Mouse (Mus musculus) c-Kit-negative CD71-positive TER-119-positive erythroid progenitor cells, embryonic 14.5 days (primary cell): Measurements from ENCODE around the gene Serpina1b.
"Not testable (repeated sequence)": the region's sequence is repeated elsewhere in the genome, so short reads cannot be mapped to it uniquely, and the experiment has no call there.

Experiments used
- DNase-seq: peaks from one replicate; pipeline ENCODE4 v3.0.0-alpha.2; 2013; ENCODE audit warnings: low read depth, low spot score

The Serpina1b gene

DNA sequence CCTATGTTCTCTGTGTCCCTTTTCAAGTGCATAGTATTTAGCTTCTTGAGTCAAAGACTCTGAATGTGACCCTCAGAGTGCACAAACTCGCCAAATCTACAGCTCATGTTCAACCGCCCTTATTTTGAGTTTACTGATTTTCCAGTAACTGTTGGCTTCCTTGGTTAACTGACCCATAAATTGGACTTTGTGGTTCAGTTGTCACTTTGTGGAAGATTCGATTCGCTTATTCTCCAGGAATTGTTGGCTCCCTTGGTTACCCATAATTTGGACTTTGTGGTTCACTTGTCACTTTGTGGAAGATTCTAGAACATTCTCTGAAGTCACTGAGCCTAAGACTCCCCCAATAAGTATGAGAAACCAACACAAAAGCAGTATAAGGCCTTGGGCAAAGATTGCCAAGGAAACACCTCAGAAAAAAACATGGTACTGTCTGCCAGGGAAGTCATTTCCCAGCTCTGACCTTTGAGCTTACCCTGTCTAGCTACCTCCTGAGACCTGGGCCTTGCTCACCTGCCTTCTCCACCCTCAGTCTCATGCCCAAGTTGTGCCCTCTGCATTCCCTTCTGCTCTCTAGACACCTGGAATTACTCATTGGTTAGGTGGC, 129.9 kb downstream of the Serpina1b start:
- no peak for DNase-seq

DNA sequence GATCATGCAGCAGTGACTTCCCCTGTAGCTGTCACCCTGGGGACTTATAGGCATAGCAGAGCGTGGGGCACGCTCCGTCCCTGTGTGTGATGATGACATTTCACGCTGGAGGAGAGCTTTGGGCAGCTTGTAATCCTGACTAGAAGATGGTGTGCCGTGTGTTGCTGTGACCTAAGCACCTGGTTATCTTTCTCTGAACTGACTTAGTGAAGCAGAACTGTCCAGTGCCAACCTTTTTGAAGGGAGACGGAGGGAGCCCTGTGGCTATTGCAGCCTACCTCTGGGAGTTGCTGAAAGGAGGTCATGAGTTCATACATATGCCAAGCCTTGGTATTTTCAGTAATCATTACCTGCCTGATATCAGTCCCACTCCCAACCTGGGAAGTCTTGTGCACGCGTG, 134.7 kb downstream of the Serpina1b start, which contains the start of gene Serpina1f:
TSS of gene Serpina1f (minus strand) at position 101 of the 400 bp plus-strand sequence.
- DNase-seq, result no peak

GRCm38 (mm10) chr12:103688221-103688814, 141.9 kb downstream of the Serpina1b start:
- no peak for DNase-seq

DNA sequence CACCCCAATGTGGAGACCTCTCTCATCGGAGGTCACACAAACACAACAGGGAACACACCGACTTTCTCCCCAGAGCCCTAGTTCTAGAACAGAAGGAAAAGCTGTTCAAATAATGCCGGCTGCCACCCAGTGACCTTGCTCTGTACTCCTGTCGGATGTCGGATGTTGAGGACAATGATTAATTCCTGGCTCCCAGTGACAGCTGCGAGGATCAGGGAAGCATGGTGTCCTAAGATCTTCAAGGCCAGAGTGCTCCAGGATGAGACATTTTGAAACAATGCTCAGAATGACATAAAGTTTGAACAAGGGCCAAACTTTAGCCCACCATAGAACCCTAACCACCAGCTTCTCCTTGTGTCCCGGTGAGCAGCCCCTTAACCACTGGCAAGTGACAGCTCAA, 143.2 kb downstream of the Serpina1b start:
- no peak for DNase-seq

DNA sequence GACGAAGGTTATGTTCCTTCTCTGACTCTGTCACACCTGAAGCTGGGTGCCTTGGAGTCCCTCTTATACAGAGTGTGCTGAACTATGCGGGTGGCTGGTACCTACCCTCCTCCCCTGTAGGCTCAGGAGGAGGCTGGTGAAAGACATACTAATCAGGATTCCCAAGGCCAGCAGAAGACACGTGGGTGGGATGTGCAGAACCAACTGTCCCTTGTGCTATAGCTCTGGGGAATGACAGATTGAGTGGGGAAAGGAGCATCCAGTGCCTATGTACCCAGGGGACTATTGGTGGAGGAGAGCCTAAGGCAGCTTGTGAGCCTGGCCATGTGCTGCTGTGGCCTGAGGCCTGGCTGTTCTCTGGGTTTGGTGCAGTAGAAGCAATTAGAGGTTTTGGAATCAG, 144.1 kb downstream of the Serpina1b start:
- DNase-seq, result no peak

DNA sequence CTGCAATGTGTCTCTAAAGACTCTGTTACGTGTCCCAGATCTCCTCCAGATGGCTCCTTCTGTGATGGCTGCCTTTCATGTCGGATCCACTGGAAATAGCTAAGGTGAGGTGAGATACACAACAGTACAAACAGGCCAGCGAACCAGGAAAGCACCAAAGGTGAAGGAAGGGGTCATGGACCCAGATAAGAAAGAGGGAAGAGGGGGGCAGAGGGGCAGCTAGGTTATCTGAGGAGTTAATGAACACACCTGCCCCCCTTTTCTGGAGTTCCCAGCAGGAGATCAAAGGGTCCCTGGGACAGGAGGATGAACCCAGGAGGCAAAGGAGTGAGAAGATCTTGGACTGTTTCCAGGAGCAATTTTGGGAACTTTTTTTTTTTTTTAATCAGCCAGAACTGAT, 144.8 kb downstream of the Serpina1b start:
- DNase-seq, result no peak

DNA sequence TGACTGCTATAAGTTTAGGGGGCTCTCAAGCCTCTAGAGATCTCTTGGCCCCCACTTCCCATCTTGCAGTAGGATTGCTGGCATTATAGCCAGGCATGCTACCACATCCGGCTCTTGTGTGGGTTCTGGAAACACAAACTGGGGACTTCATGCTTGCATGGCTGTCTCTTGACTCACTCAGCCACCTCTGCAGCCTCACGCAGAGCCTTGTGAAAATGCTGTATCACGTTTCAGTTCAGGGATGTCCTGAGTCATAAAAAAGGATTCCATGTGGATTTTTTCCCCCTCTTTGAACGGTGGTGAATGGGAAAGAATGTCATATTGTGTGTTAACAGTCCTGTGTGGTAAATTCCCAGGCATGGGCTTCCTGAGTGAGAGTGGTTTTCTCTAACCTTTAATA, 146.4 kb downstream of the Serpina1b start:
- DNase-seq, result no peak

DNA sequence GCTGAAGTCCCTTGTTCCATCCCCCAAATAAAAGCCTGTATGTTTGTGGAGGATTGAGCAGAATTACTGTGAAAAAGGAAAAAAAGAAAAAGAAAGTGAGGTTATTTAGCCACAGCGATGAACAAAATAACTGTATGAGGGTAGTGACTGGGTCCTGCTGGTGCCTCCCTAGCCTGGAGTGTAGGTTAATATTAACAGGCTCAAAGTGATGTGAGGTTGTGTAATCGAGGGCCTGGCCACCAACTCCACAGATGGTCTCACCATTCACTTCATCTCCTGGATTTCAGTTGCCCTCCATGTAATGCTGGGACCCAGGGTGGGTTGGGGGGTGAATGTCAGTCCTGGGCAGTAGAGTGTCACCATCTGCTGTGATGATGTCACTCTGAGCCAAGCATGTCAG, 148.4 kb downstream of the Serpina1b start:
- DNase-seq, result no peak

GRCm38 (mm10) chr12:103681169-103681568, 149.0 kb downstream of the Serpina1b start:
- DNase-seq, result no peak

GRCm38 (mm10) chr12:103679853-103680252, 150.3 kb downstream of the Serpina1b start:
- DNase-seq, result not testable (repeated sequence)
